Mouse (Mus musculus) heart, postnatal 25 days (tissue): ENCODE data around the gene Brsk2. TPM values are rescaled to one million over a fixed set of nuclear protein-coding genes. Genes with fewer than 3 reads are reported as not detected.

Experiments
- DNase-seq: peaks from one replicate; pipeline ENCODE4 v3.0.0; 2022; ENCODE audit warnings: low spot score
- intact Hi-C: fragments of 180-260 bp; cut with DNase I; formaldehyde crosslinking; loops from one replicate; pipeline ENCODE4 v1.15.1; 2025
- total RNA-seq, 2 experiments: library from RNA; stranded (reverse); gene quantifications; 2 replicates each; pipeline ENCODE4 v1.2.3; 2021

The Brsk2 gene
- total RNA-seq, 2 experiments from 2014 or later: 0.22 TPM; not detected in 1

- intact Hi-C loops: no loop called here
- DNase-seq: no peak
Measured at GRCm38 (mm10) chr7:141953616-141954015, 4.1 kb downstream of the Brsk2 start.

DNA sequence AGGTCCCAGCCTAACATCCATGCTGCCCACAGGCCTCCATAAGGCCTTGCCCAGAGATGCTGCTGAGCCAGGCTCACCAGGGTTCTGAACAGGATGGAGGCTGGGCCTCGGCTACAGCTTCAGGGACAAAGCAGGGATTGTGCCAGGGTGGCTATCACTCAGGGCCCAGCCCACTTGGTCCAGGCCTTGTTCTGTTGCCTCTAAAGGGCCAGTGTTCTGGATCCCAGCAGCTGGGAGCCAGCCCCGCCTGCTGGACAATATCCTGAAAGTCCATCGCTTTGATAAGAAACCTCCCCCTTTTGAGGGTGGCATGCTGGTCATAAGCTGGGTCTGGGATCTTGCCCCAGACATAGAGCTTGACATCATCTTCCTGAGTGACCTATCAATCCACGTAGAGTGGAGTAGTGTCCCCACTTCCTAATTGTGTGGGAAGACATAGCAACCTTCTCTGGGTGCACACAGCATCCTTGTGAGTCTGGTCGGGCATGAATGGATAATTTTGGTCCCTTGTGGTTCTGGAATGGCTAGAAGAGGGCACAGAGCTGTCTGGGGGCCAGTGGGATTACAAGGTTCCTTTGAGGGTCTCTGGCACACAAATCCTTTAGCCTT lies 6.1 kb downstream of the Brsk2 start:
- DNase-seq: no peak
- intact Hi-C loops: no loop called here

DNA sequence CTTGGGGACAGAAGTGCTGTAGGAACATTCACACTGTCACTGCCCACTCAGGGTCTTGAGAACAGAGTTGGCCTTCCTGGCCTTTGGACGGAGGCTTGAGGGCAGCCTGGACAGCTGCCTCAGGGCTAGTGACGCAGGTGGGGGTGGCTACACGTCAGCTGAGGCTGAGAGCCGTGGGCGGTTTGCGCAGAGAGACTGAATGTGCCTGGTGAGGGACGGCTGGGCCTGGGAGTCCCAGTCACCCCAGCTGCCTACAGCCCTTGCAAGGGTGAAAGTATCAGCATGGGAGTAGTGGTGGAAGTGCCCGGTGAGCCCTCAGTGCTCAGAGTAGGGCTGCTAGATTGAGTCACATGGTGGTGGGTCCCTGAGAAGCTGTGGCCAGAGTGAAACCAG lies 6.6 kb downstream of the Brsk2 start:
- intact Hi-C loops: no loop called here
- DNase-seq: no peak

GRCm38 (mm10) chr7:141957524-141958051 lies 8.0 kb downstream of the Brsk2 start:
- no peak for DNase-seq
- intact Hi-C loops: no loop called here

DNA sequence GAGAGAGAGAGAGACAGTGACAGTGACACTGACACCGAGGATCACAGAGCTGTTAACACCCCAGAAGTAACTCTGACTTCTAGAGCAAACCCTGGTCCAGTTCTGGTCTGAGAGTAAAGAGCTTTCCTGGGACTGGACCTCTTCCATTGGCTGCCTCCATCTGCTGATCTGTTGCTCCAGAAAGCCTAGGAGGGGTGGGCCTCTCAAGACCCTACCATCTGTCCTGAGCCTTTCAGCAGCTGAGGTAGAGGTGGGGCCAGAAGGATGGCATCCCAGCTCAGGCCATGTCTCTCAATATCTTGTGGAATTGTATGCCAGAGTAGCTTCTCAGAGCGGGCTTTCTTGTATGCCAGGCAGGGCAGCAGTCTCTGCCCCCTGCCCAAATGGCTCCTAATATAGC lies 8.7 kb downstream of the Brsk2 start:
- intact Hi-C loops: no loop called here
- DNase-seq: no peak

GRCm38 (mm10) chr7:141959133-141959532 lies 9.6 kb downstream of the Brsk2 start:
- intact Hi-C loops: no loop called here
- no peak for DNase-seq

DNA sequence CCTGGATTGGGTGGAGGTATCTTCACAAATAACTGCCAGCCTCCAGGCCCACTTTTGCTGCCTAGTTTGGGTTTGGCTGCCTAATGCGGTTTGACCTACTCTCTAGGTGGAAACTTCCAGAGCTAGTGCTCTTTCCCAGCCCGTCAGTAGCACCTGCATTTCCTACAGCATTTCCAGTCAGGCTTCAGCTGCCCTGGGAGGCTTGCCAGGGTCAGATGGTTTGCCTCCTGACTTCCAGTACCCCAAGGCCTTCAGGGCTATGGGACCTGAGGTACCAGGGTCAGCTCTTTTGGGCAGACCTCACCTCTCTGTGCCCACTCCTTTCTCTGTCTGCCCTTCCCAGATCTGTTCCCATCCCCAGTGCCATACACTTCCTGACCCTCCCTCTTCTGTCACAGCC lies 11.4 kb downstream of the Brsk2 start:
- DNase-seq: no peak
- intact Hi-C loops: no loop called here

GRCm38 (mm10) chr7:141961491-141961890 lies 11.9 kb downstream of the Brsk2 start:
- no peak for DNase-seq
- intact Hi-C loops: no loop called here

DNA sequence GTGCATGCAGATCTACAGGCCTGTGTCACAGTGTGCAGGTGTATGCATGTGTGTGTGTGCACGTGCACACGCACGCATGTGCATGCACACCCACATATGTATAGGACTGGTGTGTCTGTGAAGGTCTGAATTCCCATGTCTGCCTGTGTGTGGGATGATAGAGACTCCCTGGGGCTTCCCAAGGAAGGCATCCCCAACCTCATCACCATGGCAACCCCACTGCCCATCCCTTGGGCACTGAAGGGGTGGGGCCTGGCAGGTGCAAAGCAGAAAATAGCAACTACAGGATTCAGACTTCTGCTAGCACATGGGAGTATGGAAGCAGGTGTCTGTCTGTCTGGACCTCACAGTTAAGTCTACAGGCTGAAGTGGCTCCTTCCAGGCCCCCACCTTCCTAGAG lies 13.0 kb downstream of the Brsk2 start:
- no peak for DNase-seq
- intact Hi-C loops: no loop called here

DNA sequence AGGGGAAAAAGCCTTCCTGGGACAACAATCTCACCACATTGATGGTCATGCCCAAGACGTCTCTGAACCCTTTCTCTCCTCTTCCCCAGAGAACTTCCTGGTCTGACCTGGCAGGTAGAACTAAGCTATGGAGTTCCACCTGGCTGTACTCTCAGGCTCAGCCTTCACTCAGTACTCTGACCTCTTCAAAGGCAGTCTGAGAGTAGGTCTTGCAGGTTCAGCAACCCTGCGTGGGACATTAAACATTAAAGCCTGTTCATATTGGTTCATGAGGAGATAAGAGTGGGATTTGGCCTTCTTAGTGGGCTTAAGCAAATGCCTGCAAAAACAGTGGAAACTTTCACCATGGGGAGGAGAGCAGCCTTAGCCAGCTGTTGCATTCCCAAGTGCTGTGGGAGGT lies 16.7 kb downstream of the Brsk2 start:
- intact Hi-C loops: no loop called here
- DNase-seq: no peak

DNA sequence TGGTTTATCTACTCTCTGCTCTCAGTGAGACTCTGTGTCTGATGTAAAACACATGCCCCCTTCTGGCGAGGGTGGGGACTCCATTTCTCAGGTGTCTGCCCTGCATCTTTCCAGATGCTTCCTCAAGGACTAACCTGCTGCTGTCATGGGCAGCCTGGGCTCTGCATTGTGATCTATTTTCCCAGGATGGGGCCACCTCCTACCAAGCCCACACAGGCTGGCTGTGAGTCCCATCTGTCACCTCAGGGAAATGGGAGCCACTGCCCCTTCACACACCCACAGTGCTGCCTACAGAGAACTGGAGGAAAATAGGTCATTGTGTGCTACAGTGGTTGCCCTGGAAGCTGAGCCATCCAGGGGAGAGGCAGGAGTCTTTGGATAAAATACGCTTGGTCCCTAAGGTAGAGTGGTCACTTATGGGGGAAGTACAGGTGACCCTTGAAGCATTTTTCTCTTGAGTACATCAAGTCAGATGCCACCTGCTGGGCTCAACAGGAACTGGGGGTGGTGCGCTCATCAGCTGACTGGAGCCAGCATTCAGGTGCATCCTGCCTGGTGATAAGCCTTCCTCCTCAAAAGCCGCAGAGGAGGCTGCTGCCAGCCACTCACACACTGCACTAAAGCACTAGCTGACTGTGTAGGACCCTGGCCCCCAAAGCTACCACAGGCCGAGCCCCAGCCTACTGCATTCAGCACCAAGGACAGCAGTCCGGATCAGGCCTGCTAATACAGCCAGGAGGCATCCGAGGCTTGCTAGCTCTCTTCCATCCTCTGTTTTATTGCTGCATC lies 23.5 kb downstream of the Brsk2 start:
- no peak for DNase-seq
- intact Hi-C loops: no loop called here

GRCm38 (mm10) chr7:141978003-141978402 lies 28.5 kb downstream of the Brsk2 start:
- intact Hi-C loops: no loop called here
- no peak for DNase-seq

DNA sequence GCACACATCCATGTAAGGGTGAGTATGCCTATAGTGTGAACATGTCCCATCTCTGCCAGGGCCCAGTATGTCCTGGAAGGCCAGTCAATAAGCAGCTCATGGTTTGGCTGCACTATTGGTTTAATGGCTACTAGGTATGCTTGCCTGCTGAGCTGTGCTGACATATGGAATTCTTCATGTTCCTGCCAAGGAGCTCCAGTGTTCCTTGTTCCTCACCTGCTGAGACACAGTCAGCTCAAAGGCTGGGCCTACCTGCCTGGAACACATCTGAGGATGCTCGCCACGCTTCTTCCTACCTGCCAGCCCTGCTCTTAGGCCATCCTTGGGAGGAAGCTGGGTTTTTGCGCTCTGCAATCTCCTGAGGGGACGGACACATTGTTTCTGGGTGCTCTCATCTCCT lies 29.7 kb downstream of the Brsk2 start:
- intact Hi-C loops: no loop called here
- DNase-seq: no peak

- intact Hi-C loops: no loop called here
- no peak for DNase-seq
Measured at GRCm38 (mm10) chr7:141981237-141981636, 31.7 kb downstream of the Brsk2 start.

DNA sequence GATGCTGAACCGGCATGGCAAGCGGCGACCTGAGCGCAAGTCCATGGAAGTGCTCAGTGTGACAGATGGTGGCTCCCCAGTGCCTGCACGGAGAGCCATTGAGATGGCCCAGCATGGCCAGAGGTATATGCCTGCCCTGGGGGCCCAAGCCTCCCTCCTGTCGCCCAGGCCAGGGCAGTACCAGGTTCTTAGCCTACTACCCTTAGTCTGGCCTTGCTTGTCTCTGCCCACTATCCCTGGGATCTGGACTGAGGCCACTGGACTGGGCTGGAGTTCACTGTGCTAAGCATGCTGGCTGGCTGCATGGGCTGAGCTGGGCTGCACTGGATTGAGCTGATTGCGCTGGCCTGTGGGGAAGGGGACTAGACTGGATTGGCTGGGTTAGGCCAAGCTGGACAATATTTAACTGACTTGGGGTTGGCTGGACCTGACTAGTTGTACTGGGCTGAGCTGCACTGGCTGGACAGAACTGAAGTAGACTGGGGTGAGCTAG lies 38.8 kb downstream of the Brsk2 start:
- no peak for DNase-seq
- intact Hi-C loops: no loop called here

- no peak for DNase-seq
Measured at GRCm38 (mm10) chr7:141991183-141991582, 41.6 kb downstream of the Brsk2 start.

GRCm38 (mm10) chr7:141994121-141994520 lies 44.6 kb downstream of the Brsk2 start:
- intact Hi-C loops: no loop called here
- DNase-seq: no peak

More at GRCm38 (mm10) chr7:141991183-141991582, 41.6 kb downstream of the Brsk2 start:
- intact Hi-C loops: no loop called here

GRCm38 (mm10) chr7:142000661-142001060 lies 51.1 kb downstream of the Brsk2 start:
- no peak for DNase-seq
- intact Hi-C loops: no loop called here

GRCm38 (mm10) chr7:142001597-142002340 lies 52.2 kb downstream of the Brsk2 start:
- no peak for DNase-seq

GRCm38 (mm10) chr7:142016562-142016961 lies 67.0 kb downstream of the Brsk2 start:
- intact Hi-C loops: loop anchor here (2.0 to 5.0 kb wide), 3 partner anchors 20 to 82 kb away; no protein-coding TSS in a partner anchor
- DNase-seq: no peak

More at GRCm38 (mm10) chr7:142001597-142002340, 52.2 kb downstream of the Brsk2 start:
- intact Hi-C loops: no loop called here
